Mouse (Mus musculus) spleen, adult 2 months (tissue): ENCODE data around the gene Dtx4.

Source experiments
- CTCF ChIP-seq: fragments of 200-500 bp; IDR thresholded peaks from 2 replicates; pipeline ENCODE4 v1.5.1; 2011; ENCODE audit warnings: mild to moderate bottlenecking, inconsistent platforms; ENCODE audit not compliant: insufficient read depth, insufficient read length, insufficient replicate concordance; ENCODE audit errors: extremely low read depth
- POLR2A ChIP-seq: fragments of 200-500 bp; IDR thresholded peaks from 2 replicates; pipeline ENCODE4 v1.6.1; 2011; ENCODE audit warnings: low read depth, low read length, inconsistent platforms

- TF ChIP-seq CTCF (no peak), POLR2A (no peak)
Measured at GRCm38 (mm10) chr19:12473201-12473641, 28.0 kb downstream of the Dtx4 start.
